Mouse (Mus musculus) activated CD4-positive, CD25-positive, alpha-beta regulatory T cell, adult 4 months (primary cell): ENCODE measurements around the gene Tas2r135. TPM values are rescaled to one million over a fixed set of nuclear protein-coding genes. Genes with fewer than 3 reads are reported as not detected.

Experiments
- ATAC-seq: one replicate; pipeline ENCODE4 v1.8.0; 2017
- polyA plus RNA-seq, 2 experiments: library from polyadenylated mRNA; unstranded; fragments of 100-300 nt; shearing (Covaris generic); gene quantifications; one replicate each; pipeline ENCODE4 v1.2.1; 2017

Gene Tas2r135
- polyA plus RNA-seq, 2 experiments from 2014 or later, result 0.52 TPM; not detected in 1

- ATAC-seq, result no peak
These were observed 30.3 kb downstream of the Tas2r135 start for GRCm38 (mm10) chr6:42435490-42435889.

- no peak for ATAC-seq
These were observed 36.2 kb downstream of the Tas2r135 start for GRCm38 (mm10) chr6:42441395-42441794.

- no peak for ATAC-seq
These were observed 39.3 kb downstream of the Tas2r135 start for GRCm38 (mm10) chr6:42444491-42444890.

- no peak for ATAC-seq
These were observed 42.1 kb downstream of the Tas2r135 start for GRCm38 (mm10) chr6:42447381-42447780.

Other genes with a start within 250 kb of the Tas2r135 start
- gene Tas2r144, start 190.1 kb upstream of the Tas2r135 start, polyA plus RNA-seq, result not detected
- gene Gstk1, start 159.5 kb upstream of the Tas2r135 start, polyA plus RNA-seq, result 1 to 10 TPM; 8.1 to 9.3 TPM
- not detected for gene Tmem139, start 143.5 kb upstream of the Tas2r135 start, polyA plus RNA-seq
- 10 to 100 TPM; 45.1 to 50.3 TPM for gene Casp2, start 140.4 kb upstream of the Tas2r135 start, polyA plus RNA-seq
- gene Clcn1, start 118.7 kb upstream of the Tas2r135 start, polyA plus RNA-seq, result not detected
- gene Fam131b, start 80.8 kb upstream of the Tas2r135 start, polyA plus RNA-seq, result not detected
- 10 to 100 TPM; 62.8 to 78.6 TPM for gene Zyx, start 55.8 kb upstream of the Tas2r135 start, polyA plus RNA-seq
- gene Epha1, start 32.2 kb upstream of the Tas2r135 start, polyA plus RNA-seq, result under 1 TPM in 1 of 2 experiments, not detected in 1; 0.63 TPM
- gene Tas2r143, start 5.2 kb upstream of the Tas2r135 start, polyA plus RNA-seq, result not detected
- gene Tas2r126, start 29.1 kb downstream of the Tas2r135 start, polyA plus RNA-seq, result not detected
- not detected for gene Olfr458, start 59.8 kb downstream of the Tas2r135 start, polyA plus RNA-seq
- gene Olfr457, start 70.9 kb downstream of the Tas2r135 start, polyA plus RNA-seq, result not detected
- not detected for gene Olfr456, start 81.8 kb downstream of the Tas2r135 start, polyA plus RNA-seq
- under 1 TPM in 1 of 2 experiments, not detected in 1; 0.08 TPM for gene Olfr455, start 142.2 kb downstream of the Tas2r135 start, polyA plus RNA-seq
- not detected for gene Tcaf3, start 192.3 kb downstream of the Tas2r135 start, polyA plus RNA-seq
- gene Tcaf2, start 239.8 kb downstream of the Tas2r135 start, polyA plus RNA-seq, result not detected